Mouse (Mus musculus): ENCODE results near the gene Methig1. TPM values are rescaled to one million over a fixed set of nuclear protein-coding genes. Genes with fewer than 3 reads are reported as not detected.
"Not testable (repeated sequence)": the region's sequence is repeated elsewhere in the genome, so short reads cannot be mapped to it uniquely, and the experiment has no call there.

Gene Methig1
- total and polyA plus RNA-seq, 3 experiments, result not detected

DNA sequence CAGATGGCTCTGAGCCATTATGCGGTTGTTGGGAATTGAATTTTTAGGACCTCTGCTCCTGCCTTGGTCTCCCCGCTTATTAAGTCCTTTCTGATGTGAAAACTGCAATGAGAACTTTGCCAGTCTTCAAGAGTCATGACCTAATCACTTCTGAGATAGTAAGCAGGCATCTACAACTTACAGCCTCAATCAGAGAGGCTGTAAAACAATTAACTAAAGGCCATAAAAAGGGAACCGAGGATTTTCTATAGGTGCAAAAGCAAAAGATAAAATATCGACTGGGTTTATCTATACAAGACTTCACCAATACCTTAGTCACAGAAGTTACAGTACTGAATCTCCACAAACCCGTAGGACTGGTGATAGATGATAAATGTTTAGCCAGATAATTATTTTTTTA lies 2.9 kb downstream of the Methig1 start:
- no peak for DNase-seq (ENCODE audit: extremely low read depth)
- H3K27ac ChIP-seq (ENCODE audit: insufficient read depth, low read depth), result no peak overlapping the region
- no peak overlapping the region for H3K4me2 ChIP-seq (ENCODE audit: insufficient read depth, low read depth, poor library complexity, severe bottlenecking)
- H3K4me1 ChIP-seq (ENCODE audit: control insufficient read depth in 1 of 2, insufficient read depth in 2 of 2), result no peaks in the 10 kb centered on the region
- H3K9me3 ChIP-seq (replicated peaks; ENCODE audit: low read length), result no peaks in the 10 kb centered on the region
- in situ Hi-C loops (cut with MboI; ENCODE audit: low pct_ligation_motif_present, low pct_unique_long_range_greater_than_20kb, low sequenced_read_pairs) (no loop called here), dilution Hi-C loops (cut with MboI; ENCODE audit: extremely low pct_ligation_motif_present, extremely low pct_unique_long_range_greater_than_20kb, low sequenced_read_pairs) (no loop called here)
- no peak overlapping the region for H3K9ac ChIP-seq (ENCODE audit: insufficient read depth, low read depth)
- H3K36me3 ChIP-seq (replicated peaks in 1 of 2; ENCODE audit: control insufficient read depth in 1 of 2, insufficient read depth in 1 of 2, low read length in 1 of 2), result no peaks in the 10 kb centered on the region
- no peak overlapping the region for H3K4me3 ChIP-seq (replicated peaks in 1 of 3; ENCODE audit: low read depth in 2 of 3, low read length in 2 of 3, poor library complexity in 1 of 3)
- H3K27me3 ChIP-seq (replicated peaks), result peaks cover 2% of the 10 kb centered on the region
- TF ChIP-seq SIN3A (IDR thresholded peaks at IDR 0.05; ENCODE audit: low read length), result no peak
- no peaks in the 10 kb centered on the region for H3K79me2 ChIP-seq (replicated peaks; ENCODE audit: control insufficient read depth, extremely low read depth, insufficient read depth, poor library complexity, severe bottlenecking)

DNA sequence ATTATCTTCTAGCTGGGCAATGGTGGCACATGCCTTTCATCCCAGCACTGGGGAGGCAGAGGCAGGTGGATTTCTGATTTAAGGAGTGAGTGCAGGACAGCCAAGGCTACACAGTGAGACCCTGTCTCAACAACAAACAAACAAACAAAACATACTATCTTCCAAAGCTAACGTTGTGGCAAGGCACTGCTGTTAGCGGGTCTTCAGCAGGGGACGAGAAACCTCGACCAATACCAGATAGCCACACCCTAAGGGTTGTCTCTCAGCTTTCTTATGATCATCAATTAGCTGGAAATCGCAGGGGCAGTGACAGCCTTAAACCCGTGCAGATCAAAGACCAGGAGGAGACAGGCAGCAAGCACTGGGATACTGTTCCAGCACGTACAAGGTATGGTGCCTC lies 11.3 kb downstream of the Methig1 start, which contains the start of gene Higd1c:
Gene Higd1c (plus strand): TSS at position 301 of the 400 bp plus-strand sequence.
- no peak for DNase-seq (ENCODE audit: extremely low read depth)
- Histone ChIP-seq H3K9ac (ENCODE audit: insufficient read depth, low read depth) (no peak within 1 kb of the TSS), H3K4me3 (replicated peaks in 1 of 3; ENCODE audit: low read depth in 2 of 3, low read length in 2 of 3, poor library complexity in 1 of 3) (no peak within 1 kb of the TSS), H3K9me3 (replicated peaks; ENCODE audit: low read length) (peaks cover 7% of the 10 kb centered on the region), H3K27me3 (replicated peaks) (peaks cover 1% of the 10 kb centered on the region), H3K36me3 (replicated peaks in 1 of 2; ENCODE audit: control insufficient read depth in 1 of 2, insufficient read depth in 1 of 2, low read length in 1 of 2) (no peaks in the 10 kb centered on the region), H3K4me1 (ENCODE audit: control insufficient read depth in 1 of 2, insufficient read depth in 2 of 2) (no peaks in the 10 kb centered on the region), H3K4me2 (ENCODE audit: insufficient read depth, low read depth, poor library complexity, severe bottlenecking) (no peak within 1 kb of the TSS), H3K27ac (ENCODE audit: insufficient read depth, low read depth) (no peak within 1 kb of the TSS), H3K79me2 (replicated peaks; ENCODE audit: control insufficient read depth, extremely low read depth, insufficient read depth, poor library complexity, severe bottlenecking) (no peaks in the 10 kb centered on the region)
- in situ Hi-C loops (cut with MboI; ENCODE audit: low pct_ligation_motif_present, low pct_unique_long_range_greater_than_20kb, low sequenced_read_pairs), result no loop called here
- TF ChIP-seq NELFE (IDR thresholded peaks at IDR 0.05; ENCODE audit: low read depth, low read length), result no peak
- dilution Hi-C loops (cut with MboI; ENCODE audit: extremely low pct_ligation_motif_present, extremely low pct_unique_long_range_greater_than_20kb, low sequenced_read_pairs), result no loop called here

DNA sequence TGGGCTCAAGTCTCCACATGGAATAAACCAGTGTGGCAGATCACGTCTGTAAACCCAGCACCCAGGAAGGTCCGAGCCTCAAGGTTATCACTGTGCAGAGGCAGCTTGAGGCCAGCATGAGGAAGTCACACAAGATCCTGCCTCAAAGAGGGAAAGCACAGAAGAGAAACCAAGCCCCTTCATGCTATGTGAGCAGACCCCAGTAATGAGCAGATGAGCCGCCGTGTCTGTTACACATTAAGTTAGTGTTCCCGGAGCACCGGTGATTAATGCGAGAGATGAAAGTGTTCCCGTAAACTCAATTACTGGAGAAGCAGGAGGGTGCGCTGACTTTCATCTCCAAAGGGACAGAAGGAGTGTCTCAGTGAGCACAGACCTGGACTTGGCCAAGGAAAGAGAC lies 13.0 kb downstream of the Methig1 start:
- H3K36me3 ChIP-seq (replicated peaks in 1 of 2; ENCODE audit: control insufficient read depth in 1 of 2, insufficient read depth in 1 of 2, low read length in 1 of 2); dilution Hi-C loops (cut with MboI; ENCODE audit: extremely low pct_ligation_motif_present, extremely low pct_unique_long_range_greater_than_20kb, low sequenced_read_pairs); in situ Hi-C loops (cut with MboI; ENCODE audit: low pct_ligation_motif_present, low pct_unique_long_range_greater_than_20kb, low sequenced_read_pairs); H3K4me1 ChIP-seq (ENCODE audit: control insufficient read depth in 1 of 2, insufficient read depth in 2 of 2); H3K27ac ChIP-seq (ENCODE audit: insufficient read depth, low read depth); H3K9me3 ChIP-seq (replicated peaks; ENCODE audit: low read length); H3K27me3 ChIP-seq (replicated peaks); H3K79me2 ChIP-seq (replicated peaks; ENCODE audit: control insufficient read depth, extremely low read depth, insufficient read depth, poor library complexity, severe bottlenecking); H3K4me3 ChIP-seq (replicated peaks in 1 of 3; ENCODE audit: low read depth in 2 of 3, low read length in 2 of 3, poor library complexity in 1 of 3); DNase-seq (ENCODE audit: extremely low read depth); H3K4me2 ChIP-seq (ENCODE audit: insufficient read depth, low read depth, poor library complexity, severe bottlenecking); H3K9ac ChIP-seq (ENCODE audit: insufficient read depth, low read depth): not testable (repeated sequence)

DNA sequence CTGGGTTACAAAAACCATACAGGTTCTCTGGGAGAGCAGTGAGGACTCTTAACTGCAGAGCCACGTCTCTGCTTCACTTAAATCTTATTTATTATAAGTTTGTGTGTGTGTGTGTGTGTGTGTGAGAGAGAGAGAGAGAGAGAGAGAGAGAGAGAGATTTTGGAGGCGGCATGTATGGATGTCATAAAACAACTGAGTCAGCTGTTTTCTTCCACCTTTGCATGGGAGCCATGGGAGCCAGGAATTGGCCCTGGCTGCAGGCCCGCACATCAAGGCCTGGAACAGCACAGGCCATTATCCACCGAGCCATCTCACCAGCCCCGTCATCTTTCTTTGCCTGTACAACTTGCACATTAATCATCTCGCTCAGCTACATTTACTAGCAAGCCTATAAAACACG lies 14.2 kb downstream of the Methig1 start:
- Histone ChIP-seq H3K4me3 (replicated peaks in 1 of 3; ENCODE audit: low read depth in 2 of 3, low read length in 2 of 3, poor library complexity in 1 of 3) (no peak overlapping the region), H3K9ac (ENCODE audit: insufficient read depth, low read depth) (no peak overlapping the region), H3K4me1 (ENCODE audit: control insufficient read depth in 1 of 2, insufficient read depth in 2 of 2) (no peaks in the 10 kb centered on the region), H3K79me2 (replicated peaks; ENCODE audit: control insufficient read depth, extremely low read depth, insufficient read depth, poor library complexity, severe bottlenecking) (no peaks in the 10 kb centered on the region), H3K36me3 (replicated peaks in 1 of 2; ENCODE audit: control insufficient read depth in 1 of 2, insufficient read depth in 1 of 2, low read length in 1 of 2) (no peaks in the 10 kb centered on the region), H3K27me3 (replicated peaks) (peaks cover 4% of the 10 kb centered on the region), H3K9me3 (replicated peaks; ENCODE audit: low read length) (peaks cover 7% of the 10 kb centered on the region), H3K27ac (ENCODE audit: insufficient read depth, low read depth) (no peak overlapping the region), H3K4me2 (ENCODE audit: insufficient read depth, low read depth, poor library complexity, severe bottlenecking) (no peak overlapping the region)
- DNase-seq (ENCODE audit: extremely low read depth), result no peak
- TF ChIP-seq USF2 (conservative IDR thresholded peaks at IDR 0.05; ENCODE audit: low read depth, low read length) (no peak), MAX (IDR thresholded peaks at IDR 0.05; ENCODE audit: low read length) (no peak), ELF1 (IDR thresholded peaks at IDR 0.05; ENCODE audit: low read depth, low read length) (no peak), USF1 (IDR thresholded peaks at IDR 0.05; ENCODE audit: low read depth, low read length) (no peak), MAFK (IDR thresholded peaks at IDR 0.05; ENCODE audit: insufficient replicate concordance, low read length) (peak; percentile 62; the same call in 1 of the 2 replicates), CTCF (conservative IDR thresholded peaks at IDR 0.05 in 1 of 2, IDR thresholded peaks at IDR 0.05 in 1 of 2; ENCODE audit: low read depth in 2 of 2, low read length in 2 of 2) (no peak), JUN (IDR thresholded peaks at IDR 0.05; ENCODE audit: insufficient read depth, low read depth, low read length) (no peak)
- in situ Hi-C loops (cut with MboI; ENCODE audit: low pct_ligation_motif_present, low pct_unique_long_range_greater_than_20kb, low sequenced_read_pairs), result no loop called here
- dilution Hi-C loops (cut with MboI; ENCODE audit: extremely low pct_ligation_motif_present, extremely low pct_unique_long_range_greater_than_20kb, low sequenced_read_pairs), result no loop called here

Measured in CH12.LX (cell line).